Mouse (Mus musculus): ENCODE measurements around the gene Cer1. TPM values are rescaled to one million over a fixed set of nuclear protein-coding genes. Genes with fewer than 3 reads are reported as not detected.

Cer1 gene
- polyA plus RNA-seq, 1 experiment = 0.05 TPM

DNA sequence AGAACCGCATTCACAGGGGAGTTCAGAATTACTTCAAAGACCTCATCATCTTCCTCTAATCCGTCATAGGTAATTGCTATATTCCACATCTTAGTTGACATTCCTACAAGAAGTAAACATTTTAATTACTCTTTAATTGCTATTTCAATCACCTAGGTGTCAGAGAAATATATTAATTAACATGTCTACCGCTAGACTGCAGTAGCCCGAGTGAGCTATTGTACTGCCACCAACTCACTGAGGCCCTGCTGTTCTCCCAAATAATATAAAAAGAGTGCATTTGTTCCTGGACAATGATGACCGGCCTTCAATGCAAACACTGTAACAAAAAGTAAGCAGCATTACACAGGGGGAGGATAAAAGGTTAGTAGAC, 31.7 kb upstream of the Cer1 start:
- no peaks in the 10 kb centered on the region for H3K27me3 ChIP-seq (ENCODE audit: control insufficient read depth, insufficient read depth, insufficient read length)
- no peaks in the 10 kb centered on the region for H3K36me3 ChIP-seq (ENCODE audit: control insufficient read depth, insufficient read depth)
- TF ChIP-seq MYOG (IDR thresholded peaks at IDR 0.05; ENCODE audit: control insufficient read depth, extremely low read depth, insufficient read length) (no peak), CEBPB (IDR thresholded peaks at IDR 0.05; ENCODE audit: low read depth) (no peak)
- no peak overlapping the region for H3ac ChIP-seq (ENCODE audit: control insufficient read depth, insufficient read length, low read depth)
- H3K79me3 ChIP-seq (ENCODE audit: low read depth) = no peaks in the 10 kb centered on the region
- no peak overlapping the region for H3K4me3 ChIP-seq (ENCODE audit: insufficient read depth, poor library complexity, severe bottlenecking)
- H3K79me2 ChIP-seq (ENCODE audit: control insufficient read depth, insufficient read depth) = no peaks in the 10 kb centered on the region

DNA sequence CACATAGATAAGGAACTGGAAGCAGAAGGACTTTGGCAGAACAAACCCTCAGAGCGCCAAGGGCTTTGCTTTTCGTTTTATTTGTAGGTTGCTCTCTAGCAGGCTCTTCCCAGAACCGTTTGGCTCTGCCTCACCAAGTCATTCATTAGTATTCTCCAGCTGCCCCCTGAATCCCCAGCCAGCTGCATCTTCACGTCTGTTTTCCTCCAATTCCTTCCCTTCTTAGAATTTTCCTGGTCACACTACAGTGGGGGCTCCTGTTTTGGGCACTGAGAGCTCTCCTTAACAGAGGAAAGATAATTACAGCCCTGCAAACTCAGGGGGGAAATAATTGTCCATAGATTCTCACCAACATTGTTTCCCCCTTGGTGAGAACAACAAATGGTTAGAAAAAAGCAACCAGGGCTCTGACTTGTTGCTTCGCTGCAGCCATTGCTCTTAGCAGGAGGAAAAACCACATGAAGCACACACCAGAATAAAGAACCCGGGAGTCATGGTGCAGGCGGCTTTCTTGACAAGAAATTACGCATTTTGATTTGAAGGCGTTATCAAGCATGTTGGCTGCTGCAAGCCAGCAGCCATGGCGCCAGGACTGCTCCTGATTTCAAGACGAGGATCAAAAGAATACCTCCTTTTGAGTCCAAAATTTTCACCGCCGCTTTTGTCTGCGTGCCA, 31.2 kb upstream of the Cer1 start:
- H3ac ChIP-seq (ENCODE audit: control insufficient read depth, insufficient read length, low read depth) = no peak overlapping the region
- H3K36me3 ChIP-seq (ENCODE audit: control insufficient read depth, insufficient read depth) = no peaks in the 10 kb centered on the region
- no peaks in the 10 kb centered on the region for H3K79me3 ChIP-seq (ENCODE audit: low read depth)
- H3K4me3 ChIP-seq (ENCODE audit: insufficient read depth, poor library complexity, severe bottlenecking) = no peak overlapping the region
- H3K79me2 ChIP-seq (ENCODE audit: control insufficient read depth, insufficient read depth) = no peaks in the 10 kb centered on the region
- no peaks in the 10 kb centered on the region for H3K27me3 ChIP-seq (ENCODE audit: control insufficient read depth, insufficient read depth, insufficient read length)
- no peak for TF ChIP-seq MYOG (IDR thresholded peaks at IDR 0.05; ENCODE audit: control insufficient read depth, extremely low read depth, insufficient read length)
- no peak for TF ChIP-seq CTCF (IDR thresholded peaks at IDR 0.05; ENCODE audit: control insufficient read depth, insufficient read depth, insufficient read length)
- TF ChIP-seq FOSL1 (IDR thresholded peaks at IDR 0.05; ENCODE audit: insufficient read depth, low read length, poor library complexity, severe bottlenecking) = no peak
- TF ChIP-seq CEBPB (IDR thresholded peaks at IDR 0.05; ENCODE audit: low read depth) = no peak
- TF ChIP-seq MYOD1 (IDR thresholded peaks at IDR 0.05; ENCODE audit: control insufficient read depth, insufficient read length, low read depth) = no peak
- TF ChIP-seq MAX (IDR thresholded peaks at IDR 0.05) = no peak
- no peak for TF ChIP-seq USF1 (IDR thresholded peaks at IDR 0.05; ENCODE audit: low read depth)

- Histone ChIP-seq H3K4me3 (ENCODE audit: insufficient read depth, poor library complexity, severe bottlenecking) (no peak overlapping the region), H3K79me2 (ENCODE audit: control insufficient read depth, insufficient read depth) (no peaks in the 10 kb centered on the region), H3K36me3 (ENCODE audit: control insufficient read depth, insufficient read depth) (no peaks in the 10 kb centered on the region), H3K27me3 (ENCODE audit: control insufficient read depth, insufficient read depth, insufficient read length) (no peaks in the 10 kb centered on the region), H3ac (ENCODE audit: control insufficient read depth, insufficient read length, low read depth) (no peak overlapping the region), H3K79me3 (ENCODE audit: low read depth) (no peaks in the 10 kb centered on the region)
- no peak for TF ChIP-seq USF1 (IDR thresholded peaks at IDR 0.05; ENCODE audit: low read depth)
- no peak for TF ChIP-seq CTCF (IDR thresholded peaks at IDR 0.05; ENCODE audit: control insufficient read depth, insufficient read depth, insufficient read length)
- TF ChIP-seq MYOG (IDR thresholded peaks at IDR 0.05; ENCODE audit: control insufficient read depth, extremely low read depth, insufficient read length) = no peak
- TF ChIP-seq MAX (IDR thresholded peaks at IDR 0.05) = no peak
- no peak for TF ChIP-seq FOSL1 (IDR thresholded peaks at IDR 0.05; ENCODE audit: insufficient read depth, low read length, poor library complexity, severe bottlenecking)
- TF ChIP-seq MYOD1 (IDR thresholded peaks at IDR 0.05; ENCODE audit: control insufficient read depth, insufficient read length, low read depth) = no peak
Observed at GRCm38 (mm10) chr4:82915576-82915975, 30.6 kb upstream of the Cer1 start.

DNA sequence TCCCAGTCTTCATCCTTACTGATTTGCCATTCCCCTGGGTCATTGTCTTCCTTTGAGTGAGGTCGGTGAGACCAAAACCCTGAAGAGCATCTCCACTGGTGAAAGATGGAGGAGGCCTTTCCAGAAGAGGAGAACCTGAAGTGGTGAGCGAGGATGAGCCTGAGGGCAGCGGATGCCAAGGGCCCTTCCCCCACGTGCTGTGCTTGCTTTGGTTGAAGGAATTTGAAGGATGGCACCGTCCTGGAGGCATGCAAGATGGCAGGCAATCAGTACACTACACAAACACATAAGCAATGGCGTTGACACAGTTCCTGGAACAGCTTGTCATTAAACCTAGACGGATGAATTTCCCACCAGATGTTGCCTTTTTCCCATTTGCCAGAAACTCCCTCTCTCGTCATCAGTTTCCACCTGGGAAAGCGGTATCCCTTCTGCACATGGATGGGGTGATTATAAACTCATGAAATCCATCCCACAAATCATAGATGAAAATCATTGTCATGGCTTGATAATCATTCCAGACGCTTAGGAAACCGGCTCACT, 29.7 kb upstream of the Cer1 start:
- Histone ChIP-seq H3K4me3 (ENCODE audit: insufficient read depth, poor library complexity, severe bottlenecking) (no peak overlapping the region), H3K36me3 (ENCODE audit: control insufficient read depth, insufficient read depth) (no peaks in the 10 kb centered on the region), H3K79me3 (ENCODE audit: low read depth) (no peaks in the 10 kb centered on the region), H3ac (ENCODE audit: control insufficient read depth, insufficient read length, low read depth) (no peak overlapping the region), H3K79me2 (ENCODE audit: control insufficient read depth, insufficient read depth) (no peaks in the 10 kb centered on the region), H3K27me3 (ENCODE audit: control insufficient read depth, insufficient read depth, insufficient read length) (no peaks in the 10 kb centered on the region)
- no peak for TF ChIP-seq MYOD1 (IDR thresholded peaks at IDR 0.05; ENCODE audit: control insufficient read depth, insufficient read length, low read depth)
- TF ChIP-seq FOSL1 (IDR thresholded peaks at IDR 0.05; ENCODE audit: insufficient read depth, low read length, poor library complexity, severe bottlenecking) = no peak
- no peak for TF ChIP-seq CEBPB (IDR thresholded peaks at IDR 0.05; ENCODE audit: low read depth)
- TF ChIP-seq MAX (IDR thresholded peaks at IDR 0.05) = no peak
- TF ChIP-seq USF1 (IDR thresholded peaks at IDR 0.05; ENCODE audit: low read depth) = no peak

GRCm38 (mm10) chr4:82895227-82895626, 10.3 kb upstream of the Cer1 start:
- no peak overlapping the region for H3K4me3 ChIP-seq (ENCODE audit: insufficient read depth, poor library complexity, severe bottlenecking)
- no peaks in the 10 kb centered on the region for H3K27me3 ChIP-seq (ENCODE audit: control insufficient read depth, insufficient read depth, insufficient read length)
- no peaks in the 10 kb centered on the region for H3K79me2 ChIP-seq (ENCODE audit: control insufficient read depth, insufficient read depth)
- H3ac ChIP-seq (ENCODE audit: control insufficient read depth, insufficient read length, low read depth) = no peak overlapping the region
- no peaks in the 10 kb centered on the region for H3K36me3 ChIP-seq (ENCODE audit: control insufficient read depth, insufficient read depth)
- TF ChIP-seq USF1 (IDR thresholded peaks at IDR 0.05; ENCODE audit: low read depth) = no peak
- no peak for TF ChIP-seq CEBPB (IDR thresholded peaks at IDR 0.05; ENCODE audit: low read depth)
- no peak for TF ChIP-seq MAX (IDR thresholded peaks at IDR 0.05)
- no peak for TF ChIP-seq FOSL1 (IDR thresholded peaks at IDR 0.05; ENCODE audit: insufficient read depth, low read length, poor library complexity, severe bottlenecking)
- TF ChIP-seq CTCF (IDR thresholded peaks at IDR 0.05; ENCODE audit: control insufficient read depth, insufficient read depth, insufficient read length) = no peak
- TF ChIP-seq MYOG (IDR thresholded peaks at IDR 0.05; ENCODE audit: control insufficient read depth, extremely low read depth, insufficient read length) = no peak
- TF ChIP-seq MYOD1 (IDR thresholded peaks at IDR 0.05; ENCODE audit: control insufficient read depth, insufficient read length, low read depth) = no peak
- no peaks in the 10 kb centered on the region for H3K79me3 ChIP-seq (ENCODE audit: low read depth)

GRCm38 (mm10) chr4:82892247-82892646, 7.3 kb upstream of the Cer1 start:
- Histone ChIP-seq H3K36me3 (ENCODE audit: control insufficient read depth, insufficient read depth) (no peaks in the 10 kb centered on the region), H3K79me3 (ENCODE audit: low read depth) (no peaks in the 10 kb centered on the region), H3K27me3 (ENCODE audit: control insufficient read depth, insufficient read depth, insufficient read length) (no peaks in the 10 kb centered on the region), H3K79me2 (ENCODE audit: control insufficient read depth, insufficient read depth) (no peaks in the 10 kb centered on the region), H3ac (ENCODE audit: control insufficient read depth, insufficient read length, low read depth) (no peak overlapping the region), H3K4me3 (ENCODE audit: insufficient read depth, poor library complexity, severe bottlenecking) (no peak overlapping the region)
- no peak for TF ChIP-seq CTCF (IDR thresholded peaks at IDR 0.05; ENCODE audit: control insufficient read depth, insufficient read depth, insufficient read length)
- TF ChIP-seq MAX (IDR thresholded peaks at IDR 0.05) = no peak
- no peak for TF ChIP-seq MYOD1 (IDR thresholded peaks at IDR 0.05; ENCODE audit: control insufficient read depth, insufficient read length, low read depth)
- TF ChIP-seq MYOG (IDR thresholded peaks at IDR 0.05; ENCODE audit: control insufficient read depth, extremely low read depth, insufficient read length) = no peak
- TF ChIP-seq CEBPB (IDR thresholded peaks at IDR 0.05; ENCODE audit: low read depth) = no peak
- TF ChIP-seq FOSL1 (IDR thresholded peaks at IDR 0.05; ENCODE audit: insufficient read depth, low read length, poor library complexity, severe bottlenecking) = no peak
- TF ChIP-seq USF1 (IDR thresholded peaks at IDR 0.05; ENCODE audit: low read depth) = no peak
